Mouse (Mus musculus) embryonic stem cell, embryonic (primary cell): ENCODE measurements around the gene Pla2g2f.

ENCODE experiments used
- CTCF ChIA-PET, 4 experiments: fragments of 300-600 bp in 2 of 4; fragments of 350-600 bp in 2 of 4; sonication (Branson Sonifier 250); formaldehyde crosslinking; loops; one replicate each; lab custom pipeline; 2022; ENCODE audit warnings: inconsistent platforms in 2 of 4; lab: Charles Lee
- POLR2A ChIA-PET, 4 experiments: fragments of 300-600 bp in 2 of 4; fragments of 350-600 bp in 2 of 4; sonication (Branson Sonifier 250); formaldehyde crosslinking; loops; one replicate each; lab custom pipeline; 2022; ENCODE audit warnings: antibody characterized with exemption in 4 of 4, inconsistent platforms in 1 of 4; lab: Charles Lee

The Pla2g2f gene

GRCm38 (mm10) chr4:138739136-138739851, 18.1 kb downstream of the Pla2g2f start:
- ChIA-PET CTCF (interaction anchor here in 3 of 4 experiments (0.5 to 1.5 kb wide), 7 partner anchors 10 to 328 kb away, joined by 3 to 5 read pairs (median 3); no protein-coding TSS in a partner anchor), POLR2A (interaction anchor here in 2 of 4 experiments (0.8 to 1.4 kb wide), 6 partner anchors 10 to 291 kb away, joined by 3 to 4 read pairs (median 3); partner anchors contain the start of gene Pla2g2c (in 1 of the 2))

GRCm38 (mm10) chr4:138737031-138737430, 20.4 kb downstream of the Pla2g2f start, which contains the start of gene Ubxn10:
TSS of gene Ubxn10 (minus strand) at chr4:138737167.
- POLR2A ChIA-PET, result interaction anchor here in 1 of 4 experiments (0.7 kb wide), 1 partner anchor 34 kb away, joined by 3 read pairs; no protein-coding TSS in a partner anchor
- CTCF ChIA-PET, result interaction anchor here in 2 of 4 experiments (0.6 to 1.1 kb wide), 2 partner anchors 57 to 119 kb away, joined by 3 to 6 read pairs; no protein-coding TSS in a partner anchor

- CTCF ChIA-PET, result no interaction called here
- POLR2A ChIA-PET, result interaction anchor here in 1 of 4 experiments (0.7 kb wide), 1 partner anchor 15 kb away, joined by 3 read pairs; no protein-coding TSS in a partner anchor
Measured at GRCm38 (mm10) chr4:138734863-138735262, 22.6 kb downstream of the Pla2g2f start.

GRCm38 (mm10) chr4:138734105-138734504, 23.3 kb downstream of the Pla2g2f start:
- CTCF ChIA-PET, result no interaction called here
- POLR2A ChIA-PET, result no interaction called here

GRCm38 (mm10) chr4:138729018-138729703, 28.3 kb downstream of the Pla2g2f start:
- ChIA-PET CTCF (interaction anchor here in 2 of 4 experiments (1.0 to 1.2 kb wide), 2 partner anchors 10 to 127 kb away, joined by 3 to 4 read pairs; no protein-coding TSS in a partner anchor), POLR2A (interaction anchor here in 3 of 4 experiments (0.6 to 1.9 kb wide), 10 partner anchors 10 to 652 kb away, joined by 3 to 4 read pairs (median 4); no protein-coding TSS in a partner anchor)

- ChIA-PET CTCF (interaction anchor here in 3 of 4 experiments (0.6 to 1.5 kb wide), 5 partner anchors 17 to 618 kb away, joined by 3 to 5 read pairs (median 3); no protein-coding TSS in a partner anchor), POLR2A (interaction anchor here in 2 of 4 experiments (0.6 to 2.0 kb wide), 5 partner anchors 18 to 246 kb away, joined by 3 to 16 read pairs (median 4); no protein-coding TSS in a partner anchor)
Measured at GRCm38 (mm10) chr4:138725751-138726150, 31.7 kb downstream of the Pla2g2f start.

- ChIA-PET POLR2A (interaction anchor here in 3 of 4 experiments (0.6 to 2.0 kb wide), 9 partner anchors 13 to 247 kb away, joined by 3 to 16 read pairs (median 4); no protein-coding TSS in a partner anchor), CTCF (interaction anchor here in 3 of 4 experiments (0.6 to 1.5 kb wide), 5 partner anchors 19 to 278 kb away, joined by 3 read pairs; no protein-coding TSS in a partner anchor)
Measured at GRCm38 (mm10) chr4:138725127-138725461, 32.3 kb downstream of the Pla2g2f start.

GRCm38 (mm10) chr4:138724354-138725126, 32.9 kb downstream of the Pla2g2f start, which contains the start of gene Pla2g2c:
TSS of gene Pla2g2c (plus strand) at chr4:138724792.
- CTCF ChIA-PET, result interaction anchor here in 3 of 4 experiments (0.6 to 1.5 kb wide), 5 partner anchors 18 to 278 kb away, joined by 3 read pairs; no protein-coding TSS in a partner anchor
- POLR2A ChIA-PET, result interaction anchor here in 3 of 4 experiments (0.7 to 2.0 kb wide), 8 partner anchors 13 to 22 kb away, joined by 3 to 16 read pairs (median 4); no protein-coding TSS in a partner anchor

- ChIA-PET POLR2A (interaction anchor here in 2 of 4 experiments (1.0 to 1.7 kb wide), 3 partner anchors 12 to 21 kb away, joined by 4 to 6 read pairs (median 4); no protein-coding TSS in a partner anchor), CTCF (interaction anchor here in 3 of 4 experiments (0.6 to 1.2 kb wide), 3 partner anchors 14 to 277 kb away, joined by 3 read pairs; no protein-coding TSS in a partner anchor)
Measured at GRCm38 (mm10) chr4:138723493-138724281, 33.7 kb downstream of the Pla2g2f start.

- ChIA-PET CTCF (no interaction called here), POLR2A (interaction anchor here in 1 of 4 experiments (0.7 kb wide), 1 partner anchor 13 kb away, joined by 3 read pairs; no protein-coding TSS in a partner anchor)
Measured at GRCm38 (mm10) chr4:138719264-138719596, 38.2 kb downstream of the Pla2g2f start.

- POLR2A ChIA-PET, result interaction anchor here in 3 of 4 experiments (0.6 to 0.9 kb wide), 4 partner anchors 12 to 37 kb away, joined by 3 to 4 read pairs (median 3); no protein-coding TSS in a partner anchor
- CTCF ChIA-PET, result no interaction called here
Measured at GRCm38 (mm10) chr4:138718586-138719263, 38.7 kb downstream of the Pla2g2f start.

GRCm38 (mm10) chr4:138716697-138717096, 40.7 kb downstream of the Pla2g2f start:
- POLR2A ChIA-PET, result no interaction called here
- CTCF ChIA-PET, result no interaction called here

- ChIA-PET POLR2A (interaction anchor here in 1 of 4 experiments (1.4 kb wide), 1 partner anchor 8 kb away, joined by 11 read pairs; no protein-coding TSS in a partner anchor), CTCF (interaction anchor here in 1 of 4 experiments (0.5 to 0.7 kb wide), 2 partner anchors 58 to 1033 kb away, joined by 3 to 4 read pairs; no protein-coding TSS in a partner anchor)
Measured at GRCm38 (mm10) chr4:138714186-138714585, 43.2 kb downstream of the Pla2g2f start.

GRCm38 (mm10) chr4:138712621-138713020, 44.8 kb downstream of the Pla2g2f start:
- CTCF ChIA-PET, result interaction anchor here in 2 of 4 experiments (1.3 to 2.5 kb wide), 2 partner anchors 73 to 264 kb away, joined by 3 to 7 read pairs; no protein-coding TSS in a partner anchor

GRCm38 (mm10) chr4:138712096-138712495, 45.3 kb downstream of the Pla2g2f start:
- CTCF ChIA-PET, result interaction anchor here in 3 of 4 experiments (0.6 to 2.5 kb wide), 4 partner anchors 10 to 264 kb away, joined by 3 to 7 read pairs (median 5); no protein-coding TSS in a partner anchor

More at GRCm38 (mm10) chr4:138712621-138713020, 44.8 kb downstream of the Pla2g2f start:
- POLR2A ChIA-PET, result interaction anchor here in 2 of 4 experiments (0.6 to 3.1 kb wide), 5 partner anchors 9 to 260 kb away, joined by 3 to 21 read pairs (median 6); partner anchors contain the start of gene Pla2g2c (in 1 of the 2)

More at GRCm38 (mm10) chr4:138712096-138712495, 45.3 kb downstream of the Pla2g2f start:
- POLR2A ChIA-PET, result interaction anchor here in 3 of 4 experiments (0.7 to 3.1 kb wide), 11 partner anchors 9 to 259 kb away, joined by 3 to 21 read pairs (median 4); partner anchors contain the start of gene Pla2g2c (in 2 of the 3)
